Mouse (Mus musculus) liver, adult (tissue): Measurements from ENCODE around the gene Hnrnpul2.

Experiments used
- GATA4 ChIP-seq: IDR thresholded peaks from 2 replicates; pipeline ENCODE4 v1.6.1; 2014; ENCODE audit warnings: mild to moderate bottlenecking, low read length; ENCODE audit not compliant: insufficient replicate concordance

Gene Hnrnpul2

DNA sequence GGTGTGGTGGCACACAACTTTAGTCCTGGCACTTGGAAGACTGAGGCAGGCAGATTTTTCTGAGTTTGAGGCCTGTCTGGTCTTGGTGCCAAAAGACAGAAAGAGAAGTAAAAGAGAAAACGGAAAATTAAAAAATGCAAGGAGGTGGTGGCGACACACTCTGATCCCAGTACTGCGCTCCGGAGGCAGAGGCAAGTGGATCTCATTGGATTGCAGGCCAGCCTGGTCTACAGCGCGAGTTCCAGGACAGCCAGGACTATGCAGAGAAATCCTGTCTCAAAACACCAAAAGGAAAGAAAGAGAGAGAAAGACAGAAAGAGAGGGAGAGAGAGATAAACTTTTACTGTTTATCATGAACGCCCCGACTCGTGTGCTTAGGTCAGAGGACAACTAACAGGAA lies 51.0 kb downstream of the Hnrnpul2 start:
- TF ChIP-seq GATA4 = no peak

DNA sequence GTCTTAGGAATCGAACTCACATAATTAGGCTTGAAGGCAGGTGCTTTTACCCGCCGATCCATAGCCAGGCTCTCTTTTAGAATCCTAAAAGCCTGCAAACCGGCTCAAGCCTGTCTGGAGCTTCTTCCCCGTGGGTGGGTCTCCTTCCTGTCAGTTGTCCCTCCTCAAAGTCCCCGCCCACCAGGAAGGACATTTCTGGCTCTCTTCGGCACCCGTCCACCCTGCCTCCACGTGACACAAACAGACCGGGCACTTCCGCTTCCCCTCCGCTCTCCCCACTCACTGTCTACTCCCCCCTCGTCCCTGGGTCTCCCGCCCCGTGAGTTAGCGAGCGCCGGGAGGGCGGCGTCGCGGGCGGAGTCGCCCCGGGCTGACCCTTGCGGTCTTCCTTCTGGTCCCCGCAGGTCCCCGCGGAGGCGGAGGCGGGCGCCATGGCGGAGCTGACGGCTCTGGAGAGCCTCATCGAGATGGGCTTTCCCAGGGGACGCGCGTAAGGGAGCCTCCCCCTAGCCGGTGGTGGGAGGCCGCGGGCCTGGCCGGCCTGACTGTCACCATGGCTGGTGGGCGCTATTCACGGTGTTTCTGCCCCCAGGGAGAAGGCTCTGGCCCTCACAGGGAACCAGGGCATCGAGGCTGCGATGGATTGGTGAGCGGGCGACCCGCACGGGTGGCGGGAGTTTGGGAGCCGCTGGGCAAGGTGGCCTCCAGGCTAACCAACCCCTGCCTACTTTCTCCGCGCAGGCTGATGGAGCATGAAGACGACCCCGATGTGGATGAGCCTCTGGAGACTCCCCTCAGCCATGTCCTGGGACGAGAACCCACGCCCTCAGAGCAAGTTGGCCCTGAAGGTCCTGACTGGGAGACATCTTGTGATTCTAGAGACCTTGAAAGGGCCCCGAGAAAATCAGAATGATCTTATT lies 51.7 kb downstream of the Hnrnpul2 start, which contains the start of gene Ubxn1:
Ubxn1 (plus strand) TSS at position 230 of the 920 bp plus-strand sequence.
- peak; percentile 16; the same call in 1 of the 2 replicates for TF ChIP-seq GATA4

DNA sequence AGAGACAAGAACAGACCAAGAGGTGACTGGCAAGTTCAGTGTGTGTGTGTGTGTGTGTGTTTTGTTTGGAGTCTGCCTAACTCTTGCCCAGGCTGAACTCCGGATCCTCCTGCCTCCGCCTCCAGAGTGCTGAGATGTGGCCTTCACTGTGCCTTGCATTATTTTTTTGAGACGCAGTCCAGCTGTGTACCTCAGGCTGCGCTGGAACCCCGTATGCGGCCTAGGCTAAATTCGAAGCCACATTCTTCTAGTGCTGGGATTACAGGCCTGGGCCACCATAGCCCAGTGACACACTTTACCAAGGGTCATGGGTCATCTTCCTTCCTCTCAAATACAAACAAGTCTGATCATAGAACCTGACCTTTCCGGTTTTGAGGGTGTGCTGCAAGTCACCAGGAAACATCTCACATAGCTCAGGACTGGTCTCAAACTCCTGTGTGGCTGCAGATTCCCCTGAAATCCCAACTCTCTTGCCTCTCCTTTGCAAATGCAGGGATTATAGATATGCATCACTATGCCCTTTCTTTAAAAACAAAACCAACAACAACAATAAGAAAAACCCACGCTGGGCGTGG lies 52.5 kb downstream of the Hnrnpul2 start:
- no peak for TF ChIP-seq GATA4

DNA sequence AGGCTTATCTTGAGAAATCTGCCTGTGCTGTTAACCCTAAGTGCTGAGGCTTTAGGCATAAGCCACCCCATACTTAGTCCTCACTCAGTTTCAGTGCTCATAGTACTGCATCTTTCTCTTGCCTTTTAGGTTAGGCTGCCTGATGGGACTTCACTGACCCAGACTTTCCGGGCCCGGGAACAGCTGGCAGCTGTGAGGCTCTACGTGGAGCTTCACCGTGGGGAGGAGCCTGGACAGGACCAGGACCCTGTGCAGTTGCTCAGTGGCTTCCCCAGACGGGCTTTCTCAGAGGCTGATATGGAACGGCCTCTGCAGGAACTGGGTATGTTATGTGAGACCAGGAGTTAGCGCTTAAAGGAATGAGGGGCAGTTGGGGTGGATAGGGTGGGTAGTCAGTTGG lies 55.2 kb downstream of the Hnrnpul2 start:
- TF ChIP-seq GATA4 = no peak

DNA sequence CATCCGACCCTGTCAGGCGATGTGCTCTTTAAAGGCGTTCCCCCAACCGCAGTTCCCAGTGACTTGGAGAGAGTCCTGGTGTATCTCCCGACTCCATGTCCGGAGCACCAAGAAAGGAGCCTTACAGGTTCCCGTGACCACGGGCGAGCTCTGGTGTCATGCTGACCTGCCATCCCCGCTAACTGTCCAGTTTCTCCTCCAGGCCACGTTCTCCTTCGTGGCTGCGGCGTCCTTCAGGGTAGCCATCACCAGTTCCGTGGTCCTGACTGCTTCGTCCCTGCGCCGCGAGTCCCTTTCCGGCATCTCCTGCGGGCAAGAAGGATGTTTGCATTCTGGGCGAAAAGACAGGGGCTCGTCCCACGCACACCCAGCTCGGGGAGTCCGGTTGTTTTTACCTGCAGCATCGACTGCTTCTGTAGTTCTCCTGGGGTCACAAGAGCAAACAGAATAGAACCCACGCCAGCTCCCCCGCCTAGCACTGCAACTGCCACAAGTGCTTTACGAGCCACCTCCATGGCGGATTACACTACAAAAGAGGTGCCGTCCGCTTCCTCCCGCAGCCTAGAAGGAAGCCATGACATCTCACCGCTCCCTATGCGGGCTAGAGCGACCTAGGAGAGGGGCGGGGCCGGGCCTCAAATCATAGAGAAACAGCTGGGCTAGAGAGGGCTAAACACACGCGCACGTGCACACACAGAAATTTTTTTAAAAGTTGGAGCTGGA lies 60.7 kb downstream of the Hnrnpul2 start, which contains the start of gene Uqcc3:
Uqcc3 (minus strand) TSS at position 613 of the 723 bp plus-strand sequence.
- no peak for TF ChIP-seq GATA4

DNA sequence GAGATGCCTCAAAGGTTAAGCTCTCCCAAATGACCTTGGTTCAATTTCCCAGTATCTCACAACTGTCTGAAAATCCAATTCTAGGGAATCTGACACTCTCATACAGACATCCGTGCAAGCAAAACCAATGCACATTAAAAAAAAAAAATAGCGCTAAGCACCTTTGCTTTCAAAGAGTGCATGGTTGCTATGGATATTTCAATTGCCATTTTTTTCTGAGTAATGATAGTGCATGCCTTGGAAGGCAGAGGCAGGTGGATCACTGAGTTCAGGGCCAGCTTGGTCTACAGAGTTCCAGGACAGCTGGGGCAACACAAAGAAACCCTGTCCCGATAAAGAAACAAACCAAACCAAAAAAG lies 61.2 kb downstream of the Hnrnpul2 start:
- TF ChIP-seq GATA4 = no peak

DNA sequence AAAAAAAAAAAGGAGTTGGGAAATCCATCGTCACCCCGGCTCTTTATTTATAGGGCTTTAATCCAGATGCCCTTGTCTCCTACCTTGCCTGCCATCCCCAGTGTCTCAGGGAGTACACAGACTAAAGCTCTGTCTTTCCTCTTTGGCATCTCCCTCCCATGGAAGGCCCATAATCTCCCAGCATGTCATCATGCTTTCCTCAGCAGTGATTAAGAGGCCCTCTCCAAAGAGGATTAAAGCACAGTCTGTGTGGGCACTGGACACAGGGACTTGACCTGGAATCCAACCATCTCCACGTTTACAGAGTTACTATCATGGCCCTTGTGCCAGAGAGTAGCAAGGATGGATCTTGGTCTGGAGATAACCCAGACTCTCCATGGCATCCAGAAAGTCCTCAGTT lies 63.8 kb downstream of the Hnrnpul2 start, which contains the start of the genes Lbhd1 and Gm49403:
Lbhd1 (plus strand) TSS at position 117 of the 400 bp plus-strand sequence.
Gm49403 (plus strand) TSS at position 315 of the 400 bp plus-strand sequence.
- TF ChIP-seq GATA4 = no peak
